Mouse (Mus musculus) layer of hippocampus, adult 9-10 months (tissue): ENCODE data around the gene Carns1.
A peak's percentile ranks its signal among the peaks of the same experiment; 100 is the strongest.
"Not testable (repeated sequence)": the region's sequence is repeated elsewhere in the genome, so short reads cannot be mapped to it uniquely, and the experiment has no call there.

ENCODE experiments used
- DNase-seq: peaks from one replicate; pipeline ENCODE4 v3.0.0; 2022; ENCODE audit warnings: low spot score

Gene Carns1

GRCm38 (mm10) chr19:4131768-4132167 is 43.5 kb downstream of the Carns1 start:
- no peak for DNase-seq

- no peak for DNase-seq
Observed at GRCm38 (mm10) chr19:4131075-4131474, 44.2 kb downstream of the Carns1 start.

DNA sequence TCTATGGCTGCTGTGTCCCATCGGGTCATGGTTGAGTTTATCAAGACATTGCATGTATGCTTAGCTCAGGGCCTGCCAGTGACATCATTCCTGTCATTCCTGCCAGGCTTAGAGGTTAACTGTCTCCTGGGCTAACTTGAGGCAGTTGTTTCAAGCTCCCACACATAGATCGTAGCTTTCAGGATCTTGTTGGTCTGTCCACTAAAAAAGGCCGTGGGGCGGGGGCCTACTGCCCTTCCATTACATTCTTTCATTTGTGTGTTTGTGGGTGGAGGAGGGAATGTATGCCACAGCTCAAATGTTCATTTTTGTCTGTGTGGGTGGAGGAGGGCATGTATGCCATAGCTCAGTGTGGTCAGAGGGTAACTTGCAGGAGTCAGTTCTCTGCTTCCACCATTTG is 45.2 kb downstream of the Carns1 start:
- DNase-seq: no peak

- no peak for DNase-seq
Observed at GRCm38 (mm10) chr19:4129462-4129861, 45.8 kb downstream of the Carns1 start.

DNA sequence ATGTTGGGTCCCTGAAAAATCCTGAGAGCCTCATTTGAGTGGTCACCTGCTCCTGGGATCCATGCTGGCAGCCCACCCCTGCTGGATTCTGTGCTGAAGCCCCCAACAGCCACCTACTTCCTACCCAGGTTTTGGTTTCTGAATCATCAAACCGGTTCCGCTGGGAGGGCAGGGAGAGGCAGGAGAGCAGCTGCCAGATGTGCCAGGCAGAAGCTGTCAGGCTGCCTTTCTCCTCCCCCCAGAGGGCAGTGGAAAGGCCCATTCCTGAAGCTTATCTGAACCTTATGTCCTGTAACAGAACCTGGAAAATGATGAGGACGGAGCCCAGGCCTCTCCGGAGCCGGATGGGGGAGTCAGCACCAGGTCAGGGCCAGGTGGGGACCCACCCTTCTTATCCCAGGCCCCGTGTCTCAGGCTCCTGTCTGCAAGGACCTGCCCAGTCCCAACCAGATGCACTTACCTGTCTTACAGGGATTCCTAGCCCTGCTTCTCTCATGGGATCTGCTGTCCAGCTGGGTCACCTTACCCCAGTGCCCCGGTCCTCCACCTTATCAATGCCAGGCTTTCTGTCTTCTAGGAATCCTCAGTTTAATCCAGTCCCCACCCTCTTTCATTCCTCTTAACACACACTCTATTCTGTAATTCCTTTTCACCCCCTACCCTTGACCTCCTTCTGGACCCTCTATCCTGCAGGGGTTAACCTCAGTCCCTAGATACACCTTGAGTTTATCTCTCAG is 48.4 kb downstream of the Carns1 start:
- DNase-seq: no peak

DNA sequence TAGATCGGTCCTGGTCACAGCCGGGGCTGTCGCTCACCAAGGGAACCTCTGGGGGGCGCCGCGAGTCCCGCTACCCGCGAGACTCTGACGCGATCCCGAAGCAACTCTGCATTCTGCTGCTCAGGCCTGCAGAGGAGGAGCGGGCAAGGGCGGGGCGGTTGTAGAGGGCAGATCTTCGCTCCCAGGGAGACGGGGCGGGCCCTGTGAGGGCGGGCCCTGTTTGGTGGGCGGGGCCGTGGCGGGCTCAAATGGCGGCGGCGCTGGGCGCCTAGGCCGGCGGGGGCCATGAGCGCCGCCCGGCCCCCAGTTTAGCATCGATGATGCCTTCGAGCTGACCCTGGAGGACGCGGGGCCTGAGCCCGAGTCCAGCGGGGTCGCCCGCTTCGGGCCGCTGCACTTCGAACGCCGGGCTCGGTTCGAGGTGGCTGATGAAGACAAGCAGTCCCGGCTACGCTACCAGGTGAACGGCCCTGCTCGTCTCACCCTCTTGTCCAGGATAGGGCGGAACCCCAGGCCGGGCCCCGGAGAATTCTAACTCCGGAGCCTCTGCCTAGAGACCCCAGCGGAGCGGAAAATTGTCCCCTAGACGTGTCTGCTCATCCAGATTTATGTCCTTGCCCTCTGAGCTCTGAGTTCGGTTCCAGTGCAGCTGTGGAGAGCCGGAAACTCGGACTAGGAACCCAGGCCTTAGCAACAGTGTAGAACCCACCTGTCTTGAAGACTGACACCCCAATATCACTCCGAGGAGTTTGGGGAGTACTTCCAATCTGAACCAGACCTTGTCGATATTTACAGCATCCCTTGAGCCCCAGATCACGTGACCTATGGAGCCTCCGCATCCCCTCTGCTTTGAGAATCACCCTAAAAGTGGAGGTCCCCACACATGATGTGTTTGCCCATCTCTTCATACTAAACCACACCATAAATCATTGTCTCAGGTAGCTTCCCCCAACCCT is 49.3 kb downstream of the Carns1 start, which contains the start of gene Aip:
Aip (minus strand) TSS at position 118 of the 956 bp plus-strand sequence.
- peak; percentile 91 for DNase-seq

DNA sequence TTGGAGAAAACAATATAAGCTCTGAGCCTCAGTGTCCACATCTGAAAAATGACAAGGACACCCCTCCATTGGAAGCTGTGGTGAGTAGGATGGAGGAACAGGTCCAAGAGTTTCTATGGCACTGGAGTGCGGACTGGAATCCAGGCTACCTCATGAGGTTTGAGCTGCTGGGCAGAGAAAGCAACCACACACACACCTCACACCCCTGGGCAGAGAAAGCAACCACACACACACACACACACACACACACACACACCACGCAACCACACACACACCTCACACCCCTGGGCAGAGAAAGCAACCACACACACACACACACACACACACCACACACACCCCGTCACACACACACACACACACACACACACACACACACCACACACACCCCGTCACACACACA is 50.0 kb downstream of the Carns1 start:
- not testable (repeated sequence) for DNase-seq

GRCm38 (mm10) chr19:4124432-4124831 is 50.8 kb downstream of the Carns1 start:
- DNase-seq: no peak

- no peak for DNase-seq
Observed at GRCm38 (mm10) chr19:4122411-4123370, 52.6 kb downstream of the Carns1 start.

DNA sequence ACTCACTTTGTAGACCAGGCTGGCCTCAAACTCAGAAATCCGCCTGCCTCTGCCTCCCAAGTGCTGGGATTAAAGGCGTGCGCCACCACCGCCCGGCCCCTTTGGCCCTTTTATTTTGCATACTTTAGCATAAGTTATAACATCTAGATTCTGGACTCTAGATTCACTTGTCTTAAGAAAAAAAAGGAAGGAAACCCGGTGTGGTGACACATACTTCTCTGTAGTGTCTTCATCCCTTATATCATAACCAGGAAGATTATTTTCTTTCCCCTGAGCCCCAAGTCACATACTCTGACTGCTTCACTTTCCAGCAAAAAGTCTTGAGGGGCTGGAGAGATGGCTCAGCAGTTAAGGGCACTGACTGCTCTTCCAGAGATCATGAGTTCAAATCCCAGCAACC is 53.4 kb downstream of the Carns1 start:
- not testable (repeated sequence) for DNase-seq

GRCm38 (mm10) chr19:4121097-4121805 is 54.0 kb downstream of the Carns1 start:
- DNase-seq: peak; percentile 97

- DNase-seq: no peak
Observed at GRCm38 (mm10) chr19:4120496-4120895, 54.8 kb downstream of the Carns1 start.

DNA sequence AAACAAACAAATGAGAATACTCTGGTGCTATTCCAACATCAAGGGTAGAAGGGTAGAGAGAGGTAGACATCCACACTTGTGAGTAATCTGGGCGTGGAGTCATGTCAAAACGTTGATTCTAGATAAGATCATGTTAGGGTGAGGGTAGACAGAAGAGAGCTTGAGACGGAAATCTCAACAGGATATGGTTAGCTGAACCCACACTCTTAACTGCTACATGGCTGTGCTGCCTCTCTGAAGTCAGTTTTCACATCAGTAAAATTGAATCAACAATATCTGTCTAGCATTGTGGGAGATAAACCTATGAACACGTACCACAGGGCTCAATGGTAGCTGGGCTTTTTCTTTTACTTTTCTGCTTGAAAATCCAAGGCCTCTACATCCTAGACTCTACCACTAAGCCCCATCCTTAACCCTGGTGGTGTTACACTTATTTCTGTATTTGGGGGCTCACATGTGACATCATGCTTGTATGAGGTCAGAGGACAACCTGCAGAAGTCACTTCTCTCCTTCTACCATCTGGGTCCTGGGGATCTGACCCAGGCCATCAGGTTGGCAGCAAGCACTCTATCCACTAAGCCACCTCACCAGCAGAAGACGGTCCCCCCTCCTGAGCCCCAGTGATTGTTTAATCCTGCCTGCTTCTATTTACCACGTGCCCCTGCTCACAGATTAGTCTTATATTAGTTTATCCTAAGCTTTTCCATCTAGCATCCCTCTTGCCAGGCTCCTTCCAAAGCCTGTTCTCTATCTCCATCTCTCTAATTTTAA is 55.4 kb downstream of the Carns1 start:
- no peak for DNase-seq

DNA sequence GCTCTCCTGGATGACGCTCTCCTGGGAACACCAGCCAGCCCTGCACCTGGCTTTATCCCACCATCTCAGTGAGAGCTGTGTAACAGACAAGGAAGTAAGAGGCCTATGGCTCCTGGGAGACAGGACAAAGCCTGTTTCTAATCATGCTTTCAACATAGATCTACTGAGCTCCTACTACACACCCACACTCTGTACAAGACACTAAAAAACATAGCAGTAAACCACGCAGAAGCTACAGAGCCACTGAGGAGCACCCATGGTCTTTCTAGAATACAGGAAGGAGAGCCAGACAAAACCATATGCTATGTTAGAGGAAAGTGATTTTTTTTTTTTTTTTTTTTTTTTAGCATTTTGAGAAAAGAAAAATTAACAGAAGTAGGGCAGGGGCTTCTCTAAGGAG is 56.9 kb downstream of the Carns1 start:
- DNase-seq: no peak

GRCm38 (mm10) chr19:4117006-4117405 is 58.3 kb downstream of the Carns1 start:
- DNase-seq: no peak

DNA sequence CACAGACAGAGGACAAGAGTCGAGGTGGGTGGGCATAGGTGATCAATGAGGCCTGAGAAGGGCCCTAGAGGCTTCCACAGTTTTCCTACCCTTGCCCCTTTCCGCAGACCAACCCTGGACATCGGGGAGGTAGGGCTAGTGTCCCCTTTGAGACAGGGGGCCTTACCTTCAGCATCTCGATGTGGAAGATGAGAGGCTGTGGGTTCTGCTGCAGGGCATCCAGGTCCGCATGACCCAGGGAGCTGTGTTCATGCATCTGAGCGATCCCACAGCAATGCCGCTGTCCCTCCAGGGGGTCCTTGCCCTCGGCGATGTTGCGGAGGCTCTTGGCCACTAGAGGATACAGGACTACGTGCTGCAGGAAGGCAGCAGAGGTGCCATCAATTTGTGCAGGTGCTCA is 59.5 kb downstream of the Carns1 start:
- no peak for DNase-seq

DNA sequence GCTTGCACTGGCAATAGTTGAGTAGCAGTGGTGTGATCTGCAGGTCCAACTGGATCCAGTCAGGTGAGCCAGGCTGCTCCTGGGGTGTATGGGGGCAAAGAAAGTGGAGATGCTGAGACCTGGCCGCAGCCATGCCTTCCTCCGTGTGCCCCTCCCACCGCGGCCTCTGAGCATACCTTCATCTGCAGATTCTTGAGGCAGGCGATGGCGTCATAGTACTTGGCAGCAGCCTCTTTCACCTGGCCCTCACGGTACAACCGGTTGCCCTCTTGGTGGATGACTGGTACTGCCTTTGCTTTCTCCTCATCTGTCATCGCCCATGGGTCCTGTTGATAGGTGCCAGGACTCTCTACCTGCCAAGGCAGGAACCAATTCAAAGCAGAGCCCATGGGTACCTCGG is 60.1 kb downstream of the Carns1 start:
- no peak for DNase-seq

GRCm38 (mm10) chr19:4114551-4114950 is 60.7 kb downstream of the Carns1 start:
- DNase-seq: no peak
